In genomic region chr11:97820840-97821239, GRCm38 (mm10) we compare ENCODE assay signal across 11 mouse cellular contexts. TPM values are rescaled to one million over a fixed set of nuclear protein-coding genes. Genes with fewer than 3 reads are reported as not detected.
A peak's percentile ranks its signal among the peaks of the same experiment; 100 is the strongest.
DNase-seq lines count a peak whose midpoint lies in the region; ATAC-seq lines count a peak whose summit lies in the region.
"Had no signal": no experiment of that assay in that cellular context is flagged by ENCODE, and none has a peak within 500 bp of the region (broad histone marks: within the 10 kb centered on the region; RNA-seq: fewer than 3 reads in every experiment).

No protein-coding gene starts in this region.

- H3K4me2 ChIP-seq in liver, embryonic 16.5 days (ENCODE audit: low read depth, low read length), result no peak overlapping the region
- H3K4me2 ChIP-seq: lung, embryonic 14.5 days; stomach, embryonic 15.5 days had no signal

- H3K36me3 ChIP-seq in liver, embryonic 16.5 days (ENCODE audit: control insufficient read depth, insufficient read depth), result no peaks in the 10 kb centered on the region

- H3K4me3 ChIP-seq in liver, embryonic 16.5 days (ENCODE audit: low read depth, low read length), result no peak overlapping the region
- H3K4me3 ChIP-seq: stomach, embryonic 15.5 days had no signal

- H3K9ac ChIP-seq in liver, embryonic 16.5 days (ENCODE audit: low read depth, low read length), result no peak overlapping the region
- H3K9ac ChIP-seq: lung, embryonic 14.5 days; stomach, embryonic 15.5 days had no signal

- intact Hi-C loops in heart, postnatal 10 days (cut with DNase I), result loop anchor here (2.0 kb wide), 1 partner anchor 20 kb away; no protein-coding TSS in a partner anchor

- 0 out of 2 replicates have a peak overlapping the region, but pooled peaks have one; percentile 22 for H3K27ac ChIP-seq in liver, embryonic 16.5 days (ENCODE audit: low read length)
- H3K27ac ChIP-seq: stomach, embryonic 15.5 days had no signal

- no peaks in the 10 kb centered on the region for H3K9me3 ChIP-seq in liver, embryonic 16.5 days (replicated peaks; ENCODE audit: control insufficient read depth, low read length)
- H3K9me3 ChIP-seq: stomach, embryonic 15.5 days had no signal

- 49% methylated on average over 4 of the region's 4 CpGs for WGBS in liver, embryonic 16.5 days (ENCODE audit: insufficient replicate concordance)

- H3K4me1 ChIP-seq in liver, embryonic 16.5 days (ENCODE audit: control insufficient read depth, low read depth, low read length), result peaks cover 49% of the 10 kb centered on the region

- peak; percentile 71 for ATAC-seq in liver, embryonic 16.5 days (ENCODE audit: low read depth)

- H3K27me3 ChIP-seq in liver, embryonic 16.5 days (ENCODE audit: control insufficient read depth, insufficient read depth, low read depth, low read length), result no peaks in the 10 kb centered on the region
- H3K27me3 ChIP-seq: stomach, embryonic 15.5 days had no signal

- peak; percentile 98 for DNase-seq in heart, adult 11 months
- no peak for DNase-seq in heart, adult 8-10 months (ENCODE audit: low spot score)
- DNase-seq in adrenal gland, postnatal 10 days, result peak; percentile 89
- DNase-seq in heart, postnatal 10 days, result peak; percentile 80 to 82
- DNase-seq in right cerebral cortex, postnatal 25 days, result no peak
- no peak for DNase-seq in right cerebral cortex, postnatal 14 days
- DNase-seq in T-cell, adult 2 months (ENCODE audit: low spot score), result no peak
- DNase-seq: lung, embryonic 14.5 days had no signal

RNA-seq across cellular contexts. Expression of gene B230217C12Rik, which starts 19.7 kb away (rescaled TPM):
- 1 to 10 TPM in 1 of 4 experiments, under 1 TPM in 3; 0.22 to 1.7 (median 0.51) TPM for total RNA-seq in heart, adult 8-10 months (2022)
- 1 to 10 TPM; 2.0 to 3.1 TPM for total RNA-seq in adrenal gland, postnatal 10 days (2021)
- 1 to 10 TPM in 1 of 2 experiments, under 1 TPM in 1; 0.84 to 1.0 TPM for total RNA-seq in heart, postnatal 10 days (2021)
- 0.19 and 0.36 TPM in 2 replicates for polyA plus RNA-seq in liver, embryonic 16.5 days (2015; fragmentation: Nextera tagmentation; extraction: Ambion mirVana)

RNA-seq across cellular contexts. Expression of gene Lasp1, which starts 22.0 kb away (rescaled TPM):
- 10 to 100 TPM; 20.1 to 32.0 (median 25.8) TPM for total RNA-seq in heart, adult 8-10 months (2022)
- 100 to 1,000 TPM; 107 to 122 TPM for total RNA-seq in adrenal gland, postnatal 10 days (2021)
- total RNA-seq in heart, postnatal 10 days (2021), result 10 to 100 TPM; 74.9 to 76.4 TPM
- 32.3 and 38.3 TPM in 2 replicates for polyA plus RNA-seq in liver, embryonic 16.5 days (2015; fragmentation: Nextera tagmentation; extraction: Ambion mirVana)

RNA-seq across cellular contexts. Expression of gene Rpl23, which starts 38.6 kb away (rescaled TPM):
- total RNA-seq in heart, adult 8-10 months (2022), result 100 to 1,000 TPM; 425 to 610 (median 521) TPM
- 100 to 1,000 TPM; 958 to 975 TPM for total RNA-seq in adrenal gland, postnatal 10 days (2021)
- 100 to 1,000 TPM; 677 to 703 TPM for total RNA-seq in heart, postnatal 10 days (2021)
- 232 and 261 TPM in 2 replicates for polyA plus RNA-seq in liver, embryonic 16.5 days (2015; fragmentation: Nextera tagmentation; extraction: Ambion mirVana)

RNA-seq across cellular contexts. Expression of gene 1700001P01Rik, which starts 45.1 kb away (rescaled TPM):
- total RNA-seq in heart, adult 8-10 months (2022), result not detected
- total RNA-seq in adrenal gland, postnatal 10 days (2021), result under 1 TPM in 1 of 2 experiments, not detected in 1; 0.51 TPM
- total RNA-seq in heart, postnatal 10 days (2021), result not detected
- not detected in 2 replicates for polyA plus RNA-seq in liver, embryonic 16.5 days (2015; fragmentation: Nextera tagmentation; extraction: Ambion mirVana)
- polyA plus RNA-seq: embryonic facial prominence, embryonic 14.5 days; lung, embryonic 14.5 days had no signal

RNA-seq across cellular contexts. Expression of gene Cwc25, which starts 54.5 kb away (rescaled TPM):
- 1 to 10 TPM; 6.1 to 7.1 (median 6.3) TPM for total RNA-seq in heart, adult 8-10 months (2022)
- 10 to 100 TPM; 19.9 to 20.0 TPM for total RNA-seq in adrenal gland, postnatal 10 days (2021)
- total RNA-seq in heart, postnatal 10 days (2021), result 10 to 100 TPM; 10.8 to 11.8 TPM
- 5.4 and 6.0 TPM in 2 replicates for polyA plus RNA-seq in liver, embryonic 16.5 days (2015; fragmentation: Nextera tagmentation; extraction: Ambion mirVana)

Comparison
In these comparisons a context has a peak if more than half of its experiments do, and no peak if none do; other contexts are left out.
1. DNase-seq: peak in heart, adult 11 months (single experiment), adrenal gland, postnatal 10 days (single experiment) and heart, postnatal 10 days (2 of 2); none in heart, adult 8-10 months (single experiment), right cerebral cortex, postnatal 25 days (single experiment), right cerebral cortex, postnatal 14 days (single experiment) and T-cell, adult 2 months (single experiment).